Mouse (Mus musculus) brain, embryonic 14.5 days (tissue): ENCODE data around the gene Kcnk15.

ENCODE experiments used
- CTCF ChIP-seq: fragments of 200-500 bp; IDR thresholded peaks from 2 replicates; pipeline ENCODE4 v1.5.1; 2012; ENCODE audit warnings: inconsistent platforms, mild to moderate bottlenecking, moderate library complexity, borderline replicate concordance; ENCODE audit not compliant: insufficient read depth, insufficient read length; ENCODE audit errors: extremely low read depth
- POLR2A ChIP-seq: fragments of 200-500 bp; IDR thresholded peaks from 2 replicates; pipeline ENCODE4 v1.6.1; 2012; ENCODE audit warnings: mild to moderate bottlenecking, inconsistent platforms, borderline replicate concordance; ENCODE audit not compliant: poor library complexity, insufficient read depth, insufficient read length, severe bottlenecking; ENCODE audit errors: extremely low read depth

DNA sequence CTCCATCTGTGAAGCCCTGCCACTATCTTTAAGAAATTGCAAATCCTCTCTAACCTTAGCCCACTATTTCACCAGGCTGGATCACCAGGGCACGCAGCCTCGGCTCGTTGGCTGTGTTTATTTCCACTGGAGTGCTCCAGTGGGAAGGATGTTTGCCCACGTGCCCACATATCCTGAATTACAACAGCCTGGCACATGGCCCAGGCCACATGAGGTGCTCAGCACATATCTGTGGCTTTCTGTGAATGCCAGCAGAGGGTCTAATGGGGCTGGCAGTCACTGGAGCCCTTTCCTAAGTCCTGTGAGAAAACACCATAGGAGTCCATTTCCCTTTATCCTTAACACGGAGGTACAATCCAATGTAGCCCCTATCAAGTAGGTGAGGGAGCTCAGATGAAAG, 27.0 kb upstream of the Kcnk15 start:
- TF ChIP-seq POLR2A (no peak), CTCF (no peak)
